Mouse (Mus musculus) cerebellum, adult 9-11 months (tissue): Measurements from ENCODE around the gene L1cam.

Experiments
- DNase-seq: peaks from one replicate; pipeline ENCODE4 v3.0.0; 2022

Gene L1cam

DNA sequence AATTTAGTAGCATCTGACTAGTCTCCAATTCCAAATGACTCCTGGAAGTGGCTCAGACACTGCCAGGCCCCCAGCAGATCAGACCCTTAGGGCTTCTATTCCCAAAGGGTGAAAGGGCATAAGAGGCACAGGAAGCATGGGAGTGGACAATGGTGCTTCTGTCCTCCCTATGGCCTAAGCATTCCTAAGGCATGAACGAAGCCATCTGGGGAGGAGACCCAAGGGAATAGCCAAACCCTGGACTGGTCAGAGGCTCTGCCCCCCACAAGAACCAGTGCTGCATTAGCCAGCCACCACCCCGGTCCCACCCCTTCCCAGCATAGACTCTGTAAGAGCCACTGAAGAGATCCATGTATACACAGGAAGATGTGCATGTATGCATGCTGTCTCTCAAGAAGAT, 20.0 kb downstream of the L1cam start:
- DNase-seq, result no peak

- DNase-seq, result peak; percentile 30
Observed at GRCm38 (mm10) chrX:73871956-73872355, 23.9 kb downstream of the L1cam start.

DNA sequence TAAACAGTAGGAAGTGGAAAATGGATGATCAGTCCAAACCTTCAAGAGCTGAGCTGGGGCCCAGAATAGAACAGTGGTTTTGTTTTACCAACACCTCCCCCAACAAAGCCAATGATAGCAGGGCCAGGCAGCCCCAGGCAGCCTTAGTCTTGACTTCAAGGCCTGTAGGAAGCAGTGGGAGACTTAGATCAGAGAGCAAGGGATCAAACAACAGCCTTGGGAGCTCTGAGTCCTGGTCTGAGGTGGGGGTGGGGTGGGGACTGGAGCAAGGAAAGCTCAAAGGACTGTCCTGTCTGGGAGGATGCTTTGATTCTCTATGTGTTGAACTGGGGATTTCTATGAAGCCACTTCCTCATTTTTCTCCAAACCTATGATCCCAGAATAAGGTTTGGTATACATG, 24.4 kb downstream of the L1cam start:
- DNase-seq, result no peak

DNA sequence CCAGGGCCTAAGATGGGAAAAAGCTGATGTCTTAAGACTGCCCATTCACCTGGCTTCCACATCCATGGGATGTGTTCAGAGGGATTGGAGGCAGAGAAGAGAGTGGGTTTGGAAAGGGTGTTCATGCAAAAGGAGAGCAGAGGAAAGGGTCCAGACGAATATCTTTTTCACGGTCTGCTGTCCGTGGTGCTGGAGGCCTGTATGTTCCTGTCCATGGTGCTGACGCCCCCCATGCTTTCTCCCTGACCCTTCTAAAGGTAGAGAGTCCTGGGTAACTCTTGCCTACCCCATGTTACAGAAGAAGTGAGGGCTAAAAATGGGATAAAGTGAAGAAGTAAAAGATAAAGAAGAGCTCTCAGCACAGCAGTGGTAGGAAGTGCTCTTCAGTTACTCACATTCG, 26.6 kb downstream of the L1cam start:
- DNase-seq, result no peak

GRCm38 (mm10) chrX:73867852-73868251, 28.1 kb downstream of the L1cam start:
- no peak for DNase-seq

DNA sequence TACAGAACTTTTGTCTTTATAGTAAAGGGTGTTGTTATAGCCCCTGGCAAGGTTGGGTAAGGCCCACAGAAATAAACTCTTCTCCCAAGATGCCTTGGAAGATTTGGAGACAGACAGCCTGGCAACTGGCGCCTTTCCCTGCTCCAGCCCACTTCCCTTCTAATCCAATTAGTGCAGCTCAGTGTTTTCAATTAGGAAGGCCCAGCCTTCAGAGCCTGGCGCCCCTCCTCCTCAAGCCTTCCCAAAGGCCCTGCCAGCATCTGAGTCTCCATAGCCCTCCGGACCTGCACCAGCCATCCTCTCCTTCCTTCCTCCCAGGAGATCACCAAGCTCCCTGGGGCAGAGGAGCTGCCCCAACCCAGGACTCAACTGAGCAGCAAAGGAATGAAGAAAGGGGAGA, 28.6 kb downstream of the L1cam start:
- DNase-seq, result peak; percentile 30

- no peak for DNase-seq
Observed at GRCm38 (mm10) chrX:73864692-73865091, 31.2 kb downstream of the L1cam start.

DNA sequence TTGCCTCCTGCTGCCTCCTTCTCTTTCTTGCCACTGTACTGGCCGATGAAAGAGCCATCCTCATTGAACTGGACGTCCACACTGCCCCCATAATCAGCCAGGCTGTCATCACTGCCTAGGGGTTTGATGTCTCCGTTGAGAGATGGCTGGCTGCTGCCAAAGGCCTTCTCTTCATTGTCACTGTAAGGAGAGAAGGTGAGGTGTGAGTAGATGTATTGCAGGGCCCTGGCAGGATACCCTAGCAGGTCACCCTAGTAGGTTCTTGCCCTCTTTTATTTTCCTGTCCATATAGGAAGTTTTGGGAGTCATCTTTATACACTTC, 40.9 kb downstream of the L1cam start:
- DNase-seq, result no peak

DNA sequence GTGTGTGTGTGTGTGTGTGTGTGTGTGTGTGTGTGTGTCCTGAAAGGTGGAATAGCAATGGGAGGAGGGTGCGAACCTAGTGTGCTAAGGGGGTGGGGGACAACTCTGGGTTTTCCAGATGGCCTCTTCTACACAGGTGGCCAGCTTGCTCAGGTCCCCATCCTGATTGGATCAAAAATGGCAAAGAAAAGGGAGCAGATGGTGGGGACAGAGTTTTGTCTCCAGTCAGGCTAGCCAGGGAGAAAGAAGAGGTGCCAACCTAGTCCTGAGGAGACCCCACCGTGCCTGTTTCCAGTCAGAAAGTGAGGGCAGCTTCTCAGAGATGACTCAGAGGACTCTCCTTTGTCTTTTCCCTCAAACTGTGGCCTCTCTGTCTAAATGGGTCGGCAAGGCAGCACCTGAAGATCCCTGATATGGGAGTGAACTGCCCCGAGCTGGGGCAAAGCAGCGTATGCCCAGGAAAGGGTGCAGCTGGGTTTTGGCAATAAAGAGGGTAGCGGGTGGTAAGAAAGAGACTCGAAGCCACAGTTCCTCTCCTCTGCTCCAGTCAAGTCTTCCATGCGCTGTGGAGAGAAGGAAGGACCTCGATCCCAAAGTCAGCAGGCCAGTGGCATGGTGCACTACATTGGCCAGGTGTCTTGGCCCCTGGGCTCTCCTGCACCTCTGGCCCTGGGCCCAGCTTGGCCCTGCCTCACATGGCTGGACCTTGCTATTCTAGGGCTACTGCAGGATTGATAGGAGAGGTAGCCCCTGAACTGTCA, 41.4 kb downstream of the L1cam start:
- peak; percentile 81 for DNase-seq

- no peak for DNase-seq
Observed at GRCm38 (mm10) chrX:73836691-73837090, 59.2 kb downstream of the L1cam start.

DNA sequence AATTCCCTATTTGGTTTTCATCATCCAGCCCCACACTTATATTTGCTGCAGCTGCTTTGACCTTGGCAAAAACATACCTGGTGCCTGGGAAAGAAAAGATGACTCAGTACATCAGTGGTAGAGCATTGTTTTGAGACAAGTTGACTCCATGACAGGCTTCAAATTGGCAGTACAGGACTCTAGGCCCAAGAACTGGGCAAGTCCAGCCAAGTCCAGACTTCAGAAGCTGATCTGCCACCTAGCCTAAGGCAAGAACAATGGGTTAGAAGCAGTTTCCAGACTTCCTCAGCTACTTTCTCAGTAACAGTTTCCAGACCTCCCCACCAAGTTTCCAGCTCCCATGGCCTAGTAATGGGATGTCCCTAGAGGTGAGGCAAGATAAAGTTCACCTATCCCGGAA, 60.2 kb downstream of the L1cam start:
- no peak for DNase-seq

DNA sequence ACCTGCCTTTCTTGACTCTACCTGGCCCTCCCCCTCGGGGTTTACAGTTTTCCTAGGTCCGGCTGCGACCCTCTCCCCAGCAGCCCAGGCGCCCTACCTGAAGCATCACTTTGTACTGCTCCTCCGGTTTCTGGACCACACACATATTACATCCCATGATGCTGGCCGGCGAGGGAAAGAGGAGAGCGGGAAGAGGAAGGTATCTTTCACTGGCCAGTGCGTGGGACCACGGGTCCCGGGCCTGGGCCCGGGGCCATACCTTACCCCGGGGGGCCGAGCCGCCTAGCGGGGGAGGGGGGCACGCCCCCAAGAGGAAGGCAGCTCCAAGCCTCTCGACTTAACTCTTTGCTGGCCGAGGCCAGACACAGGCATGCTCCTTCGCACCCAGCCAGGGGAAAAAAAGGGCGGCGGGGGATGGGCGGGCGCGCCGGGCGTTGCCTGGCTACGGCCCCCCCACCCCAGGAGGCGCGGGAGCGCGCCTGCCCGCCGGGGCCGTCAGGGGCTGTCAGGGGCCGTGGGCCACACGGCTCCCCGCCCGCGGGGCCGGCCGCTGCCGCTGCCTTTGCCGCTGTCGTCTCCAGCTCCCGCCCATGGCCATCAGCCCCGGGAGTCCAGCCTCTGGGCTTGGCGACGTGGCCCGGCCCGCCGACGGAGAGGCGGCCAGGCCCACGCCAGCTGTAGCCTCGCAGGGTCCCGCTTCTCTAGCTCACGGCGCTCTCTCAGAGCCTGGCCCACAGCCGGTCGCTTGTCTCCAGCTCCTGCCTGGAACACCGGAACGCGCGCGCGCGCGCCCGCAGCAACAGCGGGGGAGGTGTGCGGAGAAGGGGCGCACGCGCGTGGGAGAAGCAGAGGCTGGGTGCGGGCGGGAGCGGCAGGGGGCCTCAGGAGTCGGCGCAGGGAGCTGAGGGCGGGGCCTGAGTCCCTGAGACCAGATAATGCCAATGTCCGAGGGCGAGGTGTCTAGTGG, 71.4 kb downstream of the L1cam start, which contains the start of gene Pdzd4:
Pdzd4 (minus strand) TSS at position 785 of the 967 bp plus-strand sequence.
- peak; percentile 85 for DNase-seq

GRCm38 (mm10) chrX:73823747-73824146, 72.2 kb downstream of the L1cam start:
- DNase-seq, result peak; percentile 29

DNA sequence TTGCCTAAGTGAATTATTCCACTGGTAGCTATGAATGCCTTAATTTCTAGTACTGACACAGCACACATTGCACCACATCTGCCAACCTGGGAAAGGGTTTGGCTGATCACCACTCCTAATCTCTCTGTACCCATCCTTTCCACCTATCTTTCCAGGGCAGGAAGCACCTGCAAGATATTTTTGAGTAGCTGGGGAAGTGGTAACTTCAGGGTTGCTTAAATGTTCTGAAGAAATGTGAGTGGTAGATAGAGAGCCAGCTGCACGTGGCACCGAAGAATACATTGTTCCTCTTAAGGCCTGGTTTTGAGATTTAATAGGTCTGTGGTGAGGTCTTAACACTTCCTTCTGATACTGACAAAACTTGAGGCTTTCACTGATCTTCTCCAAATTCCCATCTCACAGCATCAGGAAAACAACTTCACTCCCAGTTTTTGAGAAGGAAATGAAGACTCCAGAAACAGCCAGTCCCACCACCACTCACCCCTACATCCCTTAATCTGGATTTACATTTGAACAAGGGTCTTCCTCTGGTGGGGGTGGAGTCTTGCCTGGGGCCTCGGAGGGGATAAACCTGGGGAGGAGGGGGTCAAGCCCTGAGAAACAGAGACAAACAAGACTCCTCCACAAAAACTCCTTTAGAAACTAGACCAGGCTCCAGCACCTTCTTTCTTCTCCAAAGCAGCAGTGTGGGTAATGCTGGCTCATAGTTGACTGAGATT, 79.2 kb downstream of the L1cam start:
- DNase-seq, result no peak

DNA sequence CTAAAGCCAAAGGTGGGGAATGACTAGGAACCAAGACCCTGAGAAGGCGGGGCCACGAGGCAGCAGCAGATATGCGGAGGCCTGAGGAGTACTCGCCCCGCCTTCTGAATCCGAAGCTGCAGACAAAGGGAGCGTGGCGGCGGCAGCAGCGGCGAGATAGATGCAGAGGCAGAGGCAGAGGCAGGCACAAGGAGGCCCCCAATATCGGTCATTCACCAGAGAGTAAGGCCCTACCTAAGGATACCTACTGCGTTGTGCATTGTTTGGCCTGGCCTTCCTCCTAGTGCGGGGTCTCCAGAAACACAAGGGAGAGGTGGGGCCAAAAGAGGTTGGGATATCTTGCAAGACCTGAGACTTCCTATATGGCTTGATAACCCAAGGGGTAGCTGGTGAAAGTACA, 80.8 kb downstream of the L1cam start:
- DNase-seq, result no peak

DNA sequence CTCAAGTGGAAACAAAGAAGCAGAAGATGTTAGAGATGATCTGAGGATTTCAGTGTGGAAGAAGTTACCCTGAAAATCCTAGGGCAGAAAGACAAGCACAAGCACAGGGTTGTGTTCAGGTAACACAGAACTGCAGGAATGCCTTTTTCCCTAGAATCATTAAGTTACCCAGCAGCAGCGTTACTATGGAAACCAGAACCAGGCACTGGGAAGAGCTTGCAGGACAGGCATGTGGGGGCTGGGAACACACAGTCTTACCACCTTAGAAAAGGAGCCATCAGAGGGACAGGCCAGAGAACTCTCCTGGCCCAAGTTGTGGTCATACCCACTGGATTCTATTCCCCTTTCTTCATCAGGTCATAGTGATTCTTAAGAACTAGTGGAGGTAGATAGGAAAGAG, 90.1 kb downstream of the L1cam start:
- no peak for DNase-seq
